Mouse (Mus musculus): Measurements from ENCODE around the gene Pepd.

- TF ChIP-seq POLR2A (IDR thresholded peaks at IDR 0.05; ENCODE audit: insufficient read length, low read depth): no peak
- no peak for TF ChIP-seq MYOD1 (IDR thresholded peaks at IDR 0.05; ENCODE audit: control insufficient read depth in 1 of 3, insufficient read length in 2 of 3, low read depth in 2 of 3)
- no peak for TF ChIP-seq CEBPB (IDR thresholded peaks at IDR 0.05; ENCODE audit: insufficient read depth, poor library complexity, severe bottlenecking)
- no peak for TF ChIP-seq TCF12 (IDR thresholded peaks at IDR 0.05; ENCODE audit: insufficient read depth, poor library complexity, severe bottlenecking)
- no peak for TF ChIP-seq MAX (IDR thresholded peaks at IDR 0.05; ENCODE audit: low read depth)
- no peak for TF ChIP-seq POLR2AphosphoS2 (IDR thresholded peaks at IDR 0.05; ENCODE audit: insufficient read length, low read depth)
- no peak for TF ChIP-seq E2F4 (IDR thresholded peaks at IDR 0.05; ENCODE audit: insufficient read depth)
- no peak for TF ChIP-seq SRF (IDR thresholded peaks at IDR 0.05; ENCODE audit: control insufficient read depth, insufficient read length, low read depth)
- no peak for TF ChIP-seq REST (IDR thresholded peaks at IDR 0.05; ENCODE audit: insufficient read depth, insufficient read length)
These were observed 142.1 kb downstream of the Pepd start for GRCm38 (mm10) chr7:35054286-35054685.

Measured in myocyte (in vitro differentiated cells).